Mouse (Mus musculus): ENCODE data around the gene Slc35b4. TPM values are rescaled to one million over a fixed set of nuclear protein-coding genes. Genes with fewer than 3 reads are reported as not detected.
A peak's percentile ranks its signal among the peaks of the same experiment; 100 is the strongest.

Slc35b4 gene
- polyA plus RNA-seq, 1 experiment from 2014 or later = 60.1 TPM

GRCm38 (mm10) chr6:34159998-34160815, 16.7 kb downstream of the Slc35b4 start:
- 29% methylated on average over 23 of the region's 23 CpGs for WGBS
- no peak overlapping the region for H3K9ac ChIP-seq (ENCODE audit: low read length)
- no peak overlapping the region for H3K4me3 ChIP-seq (ENCODE audit: low read length)
- ATAC-seq (ENCODE audit: low read depth) = peak; percentile 61
- peak overlapping the region; percentile 63 for H3K27ac ChIP-seq (ENCODE audit: low read length)
- no peaks in the 10 kb centered on the region for H3K27me3 ChIP-seq (ENCODE audit: control insufficient read depth, insufficient read depth, low read depth, low read length)
- no peaks in the 10 kb centered on the region for H3K9me3 ChIP-seq (ENCODE audit: control insufficient read depth, low read length)
- H3K4me1 ChIP-seq (replicated peaks; ENCODE audit: control insufficient read depth, insufficient read depth, low read length) = peaks cover 35% of the 10 kb centered on the region
- H3K4me2 ChIP-seq (ENCODE audit: low read depth, low read length) = no peak overlapping the region
- H3K36me3 ChIP-seq (ENCODE audit: control insufficient read depth, insufficient read depth, low read length) = peaks cover 30% of the 10 kb centered on the region

- ATAC-seq (ENCODE audit: low read depth) = no peak
- Histone ChIP-seq H3K27me3 (ENCODE audit: control insufficient read depth, insufficient read depth, low read depth, low read length) (no peaks in the 10 kb centered on the region), H3K4me2 (ENCODE audit: low read depth, low read length) (no peak overlapping the region), H3K4me3 (ENCODE audit: low read length) (no peak overlapping the region), H3K4me1 (replicated peaks; ENCODE audit: control insufficient read depth, insufficient read depth, low read length) (peaks cover 63% of the 10 kb centered on the region), H3K9ac (ENCODE audit: low read length) (no peak overlapping the region), H3K27ac (ENCODE audit: low read length) (peak overlapping the region; percentile 42), H3K36me3 (ENCODE audit: control insufficient read depth, insufficient read depth, low read length) (peaks cover 15% of the 10 kb centered on the region), H3K9me3 (ENCODE audit: control insufficient read depth, low read length) (no peaks in the 10 kb centered on the region)
- 72% methylated on average over 14 of the region's 14 CpGs for WGBS
These were observed 19.8 kb downstream of the Slc35b4 start for GRCm38 (mm10) chr6:34156841-34157748.

GRCm38 (mm10) chr6:34156057-34156456, 20.9 kb downstream of the Slc35b4 start:
- Histone ChIP-seq H3K4me2 (ENCODE audit: low read depth, low read length) (no peak overlapping the region), H3K36me3 (ENCODE audit: control insufficient read depth, insufficient read depth, low read length) (peaks cover 10% of the 10 kb centered on the region), H3K4me1 (replicated peaks; ENCODE audit: control insufficient read depth, insufficient read depth, low read length) (peaks cover 59% of the 10 kb centered on the region), H3K9me3 (ENCODE audit: control insufficient read depth, low read length) (no peaks in the 10 kb centered on the region), H3K27me3 (ENCODE audit: control insufficient read depth, insufficient read depth, low read depth, low read length) (no peaks in the 10 kb centered on the region), H3K27ac (ENCODE audit: low read length) (peak overlapping the region; percentile 91), H3K9ac (ENCODE audit: low read length) (peak overlapping the region; percentile 39; the same call in 1 of the 2 replicates), H3K4me3 (ENCODE audit: low read length) (no peak overlapping the region)
- ATAC-seq (ENCODE audit: low read depth) = no peak
- WGBS = 17% methylated on average over 5 of the region's 5 CpGs

- no peak overlapping the region for H3K4me3 ChIP-seq (ENCODE audit: low read length)
- peak overlapping the region; percentile 91 for H3K27ac ChIP-seq (ENCODE audit: low read length)
- H3K9me3 ChIP-seq (ENCODE audit: control insufficient read depth, low read length) = no peaks in the 10 kb centered on the region
- peak overlapping the region; percentile 29 for H3K9ac ChIP-seq (ENCODE audit: low read length)
- peaks cover 52% of the 10 kb centered on the region for H3K4me1 ChIP-seq (replicated peaks; ENCODE audit: control insufficient read depth, insufficient read depth, low read length)
- no peak overlapping the region for H3K4me2 ChIP-seq (ENCODE audit: low read depth, low read length)
- no peaks in the 10 kb centered on the region for H3K27me3 ChIP-seq (ENCODE audit: control insufficient read depth, insufficient read depth, low read depth, low read length)
- peaks cover 10% of the 10 kb centered on the region for H3K36me3 ChIP-seq (ENCODE audit: control insufficient read depth, insufficient read depth, low read length)
- WGBS = 73% methylated on average over 15 of the region's 15 CpGs
- no peak for ATAC-seq (ENCODE audit: low read depth)
These were observed 21.6 kb downstream of the Slc35b4 start for GRCm38 (mm10) chr6:34155137-34155804.

GRCm38 (mm10) chr6:34154202-34154601, 22.7 kb downstream of the Slc35b4 start:
- Histone ChIP-seq H3K9me3 (ENCODE audit: control insufficient read depth, low read length) (no peaks in the 10 kb centered on the region), H3K4me1 (replicated peaks; ENCODE audit: control insufficient read depth, insufficient read depth, low read length) (peaks cover 45% of the 10 kb centered on the region), H3K27me3 (ENCODE audit: control insufficient read depth, insufficient read depth, low read depth, low read length) (no peaks in the 10 kb centered on the region), H3K9ac (ENCODE audit: low read length) (no peak overlapping the region; the same call in 1 of the 2 replicates), H3K4me2 (ENCODE audit: low read depth, low read length) (no peak overlapping the region), H3K27ac (ENCODE audit: low read length) (peak overlapping the region; percentile 93), H3K4me3 (ENCODE audit: low read length) (no peak overlapping the region), H3K36me3 (ENCODE audit: control insufficient read depth, insufficient read depth, low read length) (peaks cover 10% of the 10 kb centered on the region)
- ATAC-seq (ENCODE audit: low read depth) = peak; percentile 87
- 13% methylated on average over 3 of the region's 3 CpGs for WGBS

GRCm38 (mm10) chr6:34153069-34154052, 23.6 kb downstream of the Slc35b4 start:
- H3K36me3 ChIP-seq (ENCODE audit: control insufficient read depth, insufficient read depth, low read length) = peaks cover 10% of the 10 kb centered on the region
- no peak overlapping the region; the same call in 1 of the 2 replicates for H3K9ac ChIP-seq (ENCODE audit: low read length)
- ATAC-seq (ENCODE audit: low read depth) = no peak
- no peak overlapping the region for H3K4me2 ChIP-seq (ENCODE audit: low read depth, low read length)
- no peaks in the 10 kb centered on the region for H3K9me3 ChIP-seq (ENCODE audit: control insufficient read depth, low read length)
- H3K4me3 ChIP-seq (ENCODE audit: low read length) = no peak overlapping the region
- H3K4me1 ChIP-seq (replicated peaks; ENCODE audit: control insufficient read depth, insufficient read depth, low read length) = peaks cover 45% of the 10 kb centered on the region
- H3K27me3 ChIP-seq (ENCODE audit: control insufficient read depth, insufficient read depth, low read depth, low read length) = no peaks in the 10 kb centered on the region
- peak overlapping the region; percentile 93 for H3K27ac ChIP-seq (ENCODE audit: low read length)
- 27% methylated on average over 18 of the region's 18 CpGs for WGBS

- H3K9me3 ChIP-seq (ENCODE audit: control insufficient read depth, low read length) = peaks cover 3% of the 10 kb centered on the region; the same call in 1 of the 2 replicates
- H3K27ac ChIP-seq (ENCODE audit: low read length) = no peak overlapping the region
- H3K36me3 ChIP-seq (ENCODE audit: control insufficient read depth, insufficient read depth, low read length) = no peaks in the 10 kb centered on the region; the same call in 1 of the 2 replicates
- no peak overlapping the region for H3K4me3 ChIP-seq (ENCODE audit: low read length)
- ATAC-seq (ENCODE audit: low read depth) = no peak
- peaks cover 28% of the 10 kb centered on the region for H3K4me1 ChIP-seq (replicated peaks; ENCODE audit: control insufficient read depth, insufficient read depth, low read length)
- H3K27me3 ChIP-seq (ENCODE audit: control insufficient read depth, insufficient read depth, low read depth, low read length) = no peaks in the 10 kb centered on the region
- 80% methylated on average over 1 of the region's 1 CpGs for WGBS
- H3K9ac ChIP-seq (ENCODE audit: low read length) = no peak overlapping the region
- H3K4me2 ChIP-seq (ENCODE audit: low read depth, low read length) = no peak overlapping the region
These were observed 27.1 kb downstream of the Slc35b4 start for GRCm38 (mm10) chr6:34149821-34150220.

- H3K27ac ChIP-seq (ENCODE audit: low read length) = no peak overlapping the region
- ATAC-seq (ENCODE audit: low read depth) = no peak
- peaks cover 20% of the 10 kb centered on the region for H3K4me1 ChIP-seq (replicated peaks; ENCODE audit: control insufficient read depth, insufficient read depth, low read length)
- H3K9ac ChIP-seq (ENCODE audit: low read length) = no peak overlapping the region
- WGBS = 75% methylated on average over 9 of the region's 9 CpGs
- no peak overlapping the region for H3K4me2 ChIP-seq (ENCODE audit: low read depth, low read length)
- H3K9me3 ChIP-seq (ENCODE audit: control insufficient read depth, low read length) = peaks cover 3% of the 10 kb centered on the region; the same call in 1 of the 2 replicates
- H3K36me3 ChIP-seq (ENCODE audit: control insufficient read depth, insufficient read depth, low read length) = no peaks in the 10 kb centered on the region; the same call in 1 of the 2 replicates
- no peak overlapping the region for H3K4me3 ChIP-seq (ENCODE audit: low read length)
- no peaks in the 10 kb centered on the region for H3K27me3 ChIP-seq (ENCODE audit: control insufficient read depth, insufficient read depth, low read depth, low read length)
These were observed 27.8 kb downstream of the Slc35b4 start for GRCm38 (mm10) chr6:34149066-34149465.

Data from lung, embryonic 16.5 days (tissue).